Mouse (Mus musculus) gastrocnemius, adult 8-10 months (tissue): ENCODE results near the gene Gm3127. TPM values are rescaled to one million over a fixed set of nuclear protein-coding genes. Genes with fewer than 3 reads are reported as not detected.
"Not testable (repeated sequence)": the region's sequence is repeated elsewhere in the genome, so short reads cannot be mapped to it uniquely, and the experiment has no call there.

Source experiments
- DNase-seq, 2 experiments: peaks; one replicate each; pipeline ENCODE4 v3.0.0; 2022; ENCODE audit warnings: low spot score in 2 of 2
- total RNA-seq, 4 experiments: library from RNA; stranded (reverse); gene quantifications; 2 replicates each; pipeline ENCODE4 v1.2.4; 2022

The Gm3127 gene
- not detected for total RNA-seq

DNA sequence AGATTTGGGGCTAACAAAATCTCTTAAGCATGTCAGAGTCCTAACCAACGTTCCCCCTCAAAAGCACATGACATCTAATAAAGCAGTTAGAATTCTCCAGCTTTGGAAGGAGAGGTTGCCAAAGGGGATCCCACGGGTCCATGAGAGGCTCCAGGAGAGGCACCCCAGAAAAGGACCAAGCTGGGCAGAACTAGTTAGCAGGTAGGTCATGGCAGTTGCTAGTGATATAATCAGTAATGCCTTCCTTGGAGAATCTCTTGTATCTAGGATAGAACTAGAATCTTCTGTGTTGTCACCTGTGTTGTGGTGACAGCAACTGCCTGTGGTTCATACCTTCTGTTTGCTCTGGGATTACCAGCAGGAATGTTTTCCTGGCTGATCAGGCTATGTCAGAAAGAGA, at the start of gene Gm3127:
Gene Gm3127 (plus strand): TSS at position 301 of the 400 bp plus-strand sequence.
- DNase-seq: not testable (repeated sequence)

DNA sequence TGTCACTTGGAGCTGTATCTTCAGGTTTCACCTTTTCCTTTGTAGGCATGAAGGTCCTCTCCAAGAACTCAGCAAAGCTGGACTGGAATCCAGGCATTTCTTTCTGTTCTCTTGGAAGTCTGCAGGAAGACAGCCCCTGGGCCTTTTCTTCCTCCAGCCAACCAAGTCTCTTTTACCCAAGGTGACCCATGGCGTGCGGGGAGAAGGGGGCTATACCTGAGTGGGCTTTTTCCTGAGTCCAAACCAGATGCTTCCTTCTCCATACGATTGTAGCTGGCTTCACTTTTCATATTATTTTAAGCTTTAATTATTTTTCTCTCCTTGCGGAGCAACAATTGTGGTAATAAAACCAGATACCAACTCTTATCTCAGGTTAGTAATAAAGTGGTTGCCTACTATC, 23.2 kb upstream of the Gm3127 start:
- DNase-seq: not testable (repeated sequence)

DNA sequence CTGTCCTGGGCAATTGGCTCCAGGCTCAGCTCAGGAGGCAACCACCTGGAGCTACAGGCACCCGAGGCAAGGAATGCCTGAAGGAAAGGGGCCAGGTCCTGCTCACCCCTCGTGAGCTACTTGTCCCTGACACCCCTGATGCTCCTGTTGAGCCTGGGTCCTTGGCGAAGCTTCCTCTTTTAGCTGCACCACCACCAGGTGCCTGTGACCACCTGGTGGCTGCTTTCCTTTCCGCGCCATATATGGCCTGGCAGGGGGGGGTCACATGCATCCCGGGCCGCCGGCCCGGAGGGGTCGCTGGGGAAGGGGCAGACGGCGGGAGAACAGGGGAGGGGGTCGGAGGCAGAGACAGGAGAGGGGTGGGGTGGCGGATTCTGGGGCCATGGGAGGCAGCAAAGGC, 17.2 kb downstream of the Gm3127 start:
- DNase-seq: not testable (repeated sequence)

DNA sequence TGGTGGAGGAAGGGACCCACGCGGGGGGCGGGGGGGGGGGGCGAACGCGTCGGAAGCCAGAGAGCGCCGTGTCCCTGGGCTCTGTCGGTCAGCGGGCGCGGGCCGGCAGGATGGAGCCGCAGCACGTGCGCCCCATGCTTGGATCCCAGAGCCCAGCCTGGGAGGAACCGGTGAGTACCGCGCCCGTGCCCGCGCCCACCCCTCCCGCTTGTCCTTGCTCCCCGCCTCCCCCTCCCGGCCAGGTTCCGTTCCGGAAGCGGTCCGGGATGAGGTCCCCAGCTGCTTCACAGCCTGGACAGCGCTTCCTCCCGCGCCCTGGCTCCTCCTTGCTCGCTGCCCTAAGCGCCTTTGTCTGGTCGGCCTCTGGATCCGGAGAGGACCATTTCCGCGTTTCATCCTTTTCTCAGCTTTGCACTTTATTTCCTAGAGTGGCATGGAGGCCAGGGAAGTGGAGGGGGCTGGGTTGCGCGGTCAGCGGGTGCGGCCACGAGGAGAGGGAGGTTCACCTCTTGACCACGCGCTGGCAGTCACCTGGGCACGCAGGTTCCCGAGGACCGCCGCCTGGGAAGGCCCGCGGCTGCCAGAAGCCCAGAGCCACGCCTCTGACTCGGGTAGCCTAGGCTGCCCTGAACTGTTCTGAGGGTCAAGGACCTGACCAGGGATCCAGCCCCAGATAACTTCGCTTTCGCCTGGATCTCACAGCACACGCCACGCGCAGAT, 17.8 kb downstream of the Gm3127 start, which contains the start of gene Gm2974:
Gene Gm2974 (plus strand): TSS at position 86 of the 720 bp plus-strand sequence.
- peak in 1 of 2 experiments; percentile 2 for DNase-seq

DNA sequence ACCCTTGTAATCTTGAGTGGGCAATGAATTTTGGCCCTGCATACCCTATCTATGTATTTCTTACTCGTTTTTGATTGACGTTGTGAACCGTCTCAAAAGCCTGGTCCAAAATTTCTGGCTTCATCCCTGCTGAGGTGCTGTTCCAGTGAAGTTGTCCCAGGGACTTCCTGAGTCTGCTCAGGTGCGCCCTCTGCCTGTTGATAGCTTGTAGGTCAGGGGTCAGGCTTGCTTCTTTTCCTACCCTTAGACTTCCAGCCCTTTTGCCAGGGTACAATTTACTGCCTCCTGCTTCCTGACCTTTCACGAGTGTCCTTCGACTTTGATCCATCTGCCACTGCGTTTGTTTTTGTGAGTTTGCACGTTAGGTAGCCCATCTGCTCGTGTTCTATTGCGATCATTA, 18.5 kb downstream of the Gm3127 start:
- not testable (repeated sequence) for DNase-seq

Other genes with a start within 250 kb of the Gm3127 start
- gene Gm3029, start 233.3 kb upstream of the Gm3127 start, total RNA-seq: not detected
- gene Gm3095, start 201.5 kb upstream of the Gm3127 start, total RNA-seq: not detected
- not detected for gene Gm3099, start 166.6 kb upstream of the Gm3127 start, total RNA-seq
- under 1 TPM in 1 of 4 experiments, not detected in 3; 0.38 TPM for gene Gm5796, start 141.1 kb upstream of the Gm3127 start, total RNA-seq
- gene Gm3115, start 80.9 kb upstream of the Gm3127 start, total RNA-seq: not detected
- under 1 TPM in 2 of 4 experiments, not detected in 2; 0.24 to 0.34 TPM for gene Gm8108, start 54.5 kb upstream of the Gm3127 start, total RNA-seq
- not detected for gene Gm2974, start 17.5 kb downstream of the Gm3127 start, total RNA-seq
- not detected for gene Gm3138, start 84.6 kb downstream of the Gm3127 start, total RNA-seq
- not detected for gene Gm3149, start 152.3 kb downstream of the Gm3127 start, total RNA-seq
- gene 2610042L04Rik, start 169.7 kb downstream of the Gm3127 start, total RNA-seq: not detected
- not detected for gene Gm3159, start 232.5 kb downstream of the Gm3127 start, total RNA-seq